ENCODE assay signal across 24 mouse cellular contexts in genomic region chr5:34409002-34409401, GRCm38 (mm10).
"Had no signal": no experiment of that assay in that cellular context is flagged by ENCODE, and none has a peak within 500 bp of the region (broad histone marks: within the 10 kb centered on the region; RNA-seq: fewer than 3 reads in every experiment).

No protein-coding gene starts in this region.

- H3K9me3 ChIP-seq: hindbrain, embryonic 10.5 days; hindbrain, embryonic 12.5 days; intestine, embryonic 15.5 days; limb, embryonic 10.5 days; limb, embryonic 12.5 days; liver, embryonic 13.5 days had no signal

- H3K36me3 ChIP-seq: hindbrain, embryonic 12.5 days; intestine, embryonic 15.5 days had no signal

- ATAC-seq: hindbrain, embryonic 16.5 days; inflammation-experienced regulatory T-cells, adult 6 months; intestine, embryonic 15.5 days; intestine, postnatal 0 days had no signal

- H3K27ac ChIP-seq: gastrocnemius, adult 2 months; heart, adult 2 months; hindbrain, embryonic 10.5 days; hindbrain, embryonic 12.5 days; hindbrain, embryonic 14.5 days; intestine, embryonic 15.5 days; layer of hippocampus, adult 2 months; left cerebral cortex, adult 2 months; limb, embryonic 10.5 days; limb, embryonic 12.5 days; liver, embryonic 13.5 days had no signal

- DNase-seq: gastrocnemius, adult 2 months; gastrocnemius, postnatal 10 days; gastrocnemius, postnatal 25 days; heart, adult 2 months; heart, postnatal 10 days; heart, postnatal 4 days; kidney, adult 18-20 months; kidney, adult 8-10 months; kidney, postnatal 10 days; kidney, postnatal 25 days; kidney, postnatal 4 days; liver, embryonic 13.5 days had no signal

- H3K4me2 ChIP-seq: heart, embryonic 11.5 days; hindbrain, embryonic 12.5 days; hindbrain, embryonic 14.5 days; intestine, embryonic 15.5 days; limb, embryonic 12.5 days; liver, embryonic 13.5 days had no signal

- H3K4me3 ChIP-seq: gastrocnemius, adult 2 months; heart, adult 2 months; hindbrain, embryonic 10.5 days; hindbrain, embryonic 12.5 days; intestine, embryonic 15.5 days; layer of hippocampus, adult 2 months; left cerebral cortex, adult 2 months; limb, embryonic 10.5 days; limb, embryonic 12.5 days; liver, embryonic 13.5 days had no signal

- H3K27me3 ChIP-seq: hindbrain, embryonic 12.5 days; intestine, embryonic 15.5 days; limb, embryonic 12.5 days; liver, embryonic 13.5 days had no signal

- H3K9ac ChIP-seq: hindbrain, embryonic 12.5 days; hindbrain, embryonic 14.5 days; intestine, embryonic 15.5 days; limb, embryonic 12.5 days; liver, embryonic 13.5 days had no signal

- H3K4me1 ChIP-seq: limb, embryonic 10.5 days; limb, embryonic 12.5 days had no signal
